Mouse (Mus musculus) spleen, adult 2 months (tissue): ENCODE measurements around the gene Dhh. TPM values are rescaled to one million over a fixed set of nuclear protein-coding genes. Genes with fewer than 3 reads are reported as not detected.

ENCODE experiments used
- DNase-seq, 2 experiments: peaks; one replicate each; pipeline versions ENCODE4 v3.0.0 to v3.0.0-alpha.2; 2012 to 2021; ENCODE audit warnings: low spot score in 2 of 2, low read depth in 1 of 2
- H3K27ac ChIP-seq: fragments of 200-500 bp; 2 replicates; pipeline ENCODE4 v1.5.1; 2012; ENCODE audit warnings: low read length, inconsistent platforms; ENCODE audit not compliant: insufficient read depth
- H3K27me3 ChIP-seq: fragments of 200-500 bp; 2 replicates; pipeline ENCODE4 v1.6.1; 2012; ENCODE audit warnings: mild to moderate bottlenecking, moderate library complexity, low read length, inconsistent platforms; ENCODE audit not compliant: control insufficient read depth, insufficient read depth
- H3K36me3 ChIP-seq: fragments of 200-500 bp; 2 replicates; pipeline ENCODE4 v1.6.1; 2012; ENCODE audit warnings: mild to moderate bottlenecking, low read length, inconsistent platforms; ENCODE audit not compliant: control insufficient read depth, insufficient read depth
- H3K4me1 ChIP-seq: fragments of 200-500 bp; 2 replicates; pipeline ENCODE4 v1.6.1; 2011; ENCODE audit warnings: inconsistent platforms; ENCODE audit not compliant: control insufficient read depth, insufficient read depth, insufficient read length
- H3K4me3 ChIP-seq: fragments of 200-500 bp; 2 replicates; pipeline ENCODE4 v1.5.1; 2011; ENCODE audit warnings: mild to moderate bottlenecking, inconsistent platforms; ENCODE audit not compliant: insufficient read depth, insufficient read length; ENCODE audit errors: extremely low read depth
- CTCF ChIP-seq: fragments of 200-500 bp; IDR thresholded peaks from 2 replicates; pipeline ENCODE4 v1.5.1; 2011; ENCODE audit warnings: mild to moderate bottlenecking, inconsistent platforms; ENCODE audit not compliant: insufficient read depth, insufficient read length, insufficient replicate concordance; ENCODE audit errors: extremely low read depth
- POLR2A ChIP-seq: fragments of 200-500 bp; IDR thresholded peaks from 2 replicates; pipeline ENCODE4 v1.6.1; 2011; ENCODE audit warnings: low read depth, low read length, inconsistent platforms
- WGBS: fragments of 180-500 bp; shearing (Covaris S2); methylation state at CpG from one replicate; pipeline ENCODE4 v1.1.7; 2018; 5-methylcytosine and 5-hydroxymethylcytosine counted together
- polyA plus RNA-seq: library from polyadenylated mRNA; depleted of rRNA; stranded (reverse); fragments of >200 nt; gene quantifications from 2 replicates; pipeline ENCODE4 v1.2.3, GENCODE M21; 2012; rRNA removed

Dhh gene
- polyA plus RNA-seq, 1 experiment = 2.3 TPM

DNA sequence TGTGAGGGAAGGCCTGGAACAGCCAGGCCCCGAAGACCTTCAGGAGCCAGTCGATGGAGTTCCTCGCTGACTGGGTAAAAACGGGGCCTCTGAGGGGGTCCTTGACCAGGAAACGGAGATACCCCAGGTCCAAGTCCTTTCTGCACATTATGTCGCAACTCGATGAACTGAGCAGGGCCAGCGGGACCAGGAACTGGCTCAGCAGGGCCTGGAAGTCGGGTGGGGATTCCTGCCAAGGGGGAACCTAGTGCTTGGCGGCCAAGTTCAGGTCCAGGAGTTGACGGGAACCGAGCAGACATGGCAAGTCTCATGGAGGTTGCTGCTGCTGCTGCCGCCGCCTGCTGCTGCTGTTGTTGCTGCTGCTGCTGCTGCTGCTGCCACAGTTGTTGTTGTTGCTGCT lies 47.7 kb downstream of the Dhh start:
- Histone ChIP-seq H3K27ac (no peak overlapping the region), H3K36me3 (peaks cover 86% of the 10 kb centered on the region), H3K4me1 (no peaks in the 10 kb centered on the region), H3K27me3 (no peaks in the 10 kb centered on the region), H3K4me3 (no peak overlapping the region)
- DNase-seq = no peak
- WGBS = 91% methylated on average over 14 of the region's 14 CpGs
- TF ChIP-seq CTCF (no peak), POLR2A (no peak)

DNA sequence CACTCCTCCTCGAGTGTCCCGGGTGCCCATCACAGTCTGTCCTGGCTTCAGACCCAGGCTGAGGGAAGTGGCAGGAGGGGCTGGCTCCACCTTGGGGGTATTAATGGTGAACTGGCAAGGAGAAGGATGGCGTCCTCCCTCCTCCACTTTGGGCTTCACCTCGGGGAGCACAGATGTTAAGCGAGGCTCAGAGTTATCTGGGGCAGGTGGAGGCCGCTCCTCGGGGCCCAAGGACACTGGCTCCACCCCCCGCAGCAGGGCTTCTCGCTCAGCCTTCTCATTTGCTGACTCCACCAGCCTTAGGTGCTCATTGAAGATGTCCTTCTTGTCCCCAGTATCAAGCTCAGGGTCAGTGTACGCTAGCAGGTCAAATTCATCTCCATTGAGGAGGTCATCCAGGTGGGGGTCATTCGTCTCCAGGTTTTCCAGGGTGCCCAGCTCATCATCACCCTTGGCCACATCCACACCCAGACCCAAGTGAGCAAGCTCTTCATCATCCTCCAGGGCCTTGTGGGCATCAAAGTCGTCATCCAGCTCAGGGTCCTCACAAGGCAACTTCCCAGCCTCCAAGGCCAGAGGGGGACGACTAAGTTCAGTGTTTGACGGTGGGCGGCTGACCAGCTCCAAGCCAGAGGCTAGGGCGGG lies 48.3 kb downstream of the Dhh start:
- TF ChIP-seq CTCF (no peak), POLR2A (no peak)
- no peak overlapping the region for H3K4me3 ChIP-seq
- no peaks in the 10 kb centered on the region for H3K4me1 ChIP-seq
- 94% methylated on average over 16 of the region's 16 CpGs for WGBS
- peaks cover 86% of the 10 kb centered on the region for H3K36me3 ChIP-seq
- H3K27me3 ChIP-seq = no peaks in the 10 kb centered on the region
- DNase-seq = no peak
- H3K27ac ChIP-seq = no peak overlapping the region

DNA sequence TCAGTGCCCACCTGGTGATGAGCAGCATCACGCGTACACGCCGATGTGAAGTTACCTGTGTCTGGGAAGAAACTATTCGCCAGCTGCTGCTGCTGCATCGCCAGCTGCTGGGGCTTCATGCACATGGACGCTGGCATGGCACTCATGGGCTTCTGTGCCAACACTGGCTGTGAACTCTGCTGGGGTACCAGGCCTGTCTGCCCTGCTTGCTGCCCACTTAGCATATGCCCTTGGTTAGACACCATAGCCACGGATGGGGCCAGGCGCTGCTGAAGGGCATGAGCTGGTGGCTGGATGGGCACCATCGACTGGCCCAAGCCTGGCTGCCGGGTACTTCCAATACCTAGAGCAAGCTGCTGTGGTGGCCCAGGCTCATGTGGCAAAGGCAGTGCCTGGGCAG lies 49.2 kb downstream of the Dhh start:
- TF ChIP-seq POLR2A = no peak
- no peak for TF ChIP-seq CTCF
- 96% methylated on average over 11 of the region's 11 CpGs for whole genome bisulfite sequencing
- Histone ChIP-seq H3K4me3 (no peak overlapping the region), H3K27me3 (no peaks in the 10 kb centered on the region), H3K4me1 (no peaks in the 10 kb centered on the region), H3K27ac (no peak overlapping the region), H3K36me3 (peaks cover 87% of the 10 kb centered on the region)
- no peak for DNase-seq

DNA sequence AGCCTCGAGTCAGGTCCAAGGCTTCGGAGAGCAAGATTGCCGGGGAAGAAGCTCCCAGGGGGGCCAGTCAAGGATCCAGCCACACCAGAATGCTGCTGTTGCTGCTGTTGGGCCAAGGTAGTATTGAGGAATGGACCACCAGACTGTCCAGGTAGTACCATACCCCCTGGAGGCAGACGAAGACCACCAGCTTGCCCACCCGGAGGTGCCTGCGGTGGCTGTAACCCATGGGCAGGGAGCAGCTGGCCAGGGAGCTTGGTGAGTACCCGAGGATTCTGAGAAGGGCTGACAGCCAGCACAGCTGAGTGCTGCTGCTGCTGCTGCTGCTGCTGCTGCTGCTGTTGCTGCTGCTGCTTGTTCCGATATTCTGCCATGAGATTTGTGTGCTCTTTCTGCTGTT lies 52.2 kb downstream of the Dhh start:
- WGBS = 89% methylated on average over 8 of the region's 8 CpGs
- Histone ChIP-seq H3K4me3 (no peak overlapping the region), H3K4me1 (no peaks in the 10 kb centered on the region), H3K36me3 (peaks cover 85% of the 10 kb centered on the region), H3K27ac (no peak overlapping the region), H3K27me3 (no peaks in the 10 kb centered on the region)
- TF ChIP-seq POLR2A = no peak
- no peak for TF ChIP-seq CTCF
- no peak for DNase-seq

DNA sequence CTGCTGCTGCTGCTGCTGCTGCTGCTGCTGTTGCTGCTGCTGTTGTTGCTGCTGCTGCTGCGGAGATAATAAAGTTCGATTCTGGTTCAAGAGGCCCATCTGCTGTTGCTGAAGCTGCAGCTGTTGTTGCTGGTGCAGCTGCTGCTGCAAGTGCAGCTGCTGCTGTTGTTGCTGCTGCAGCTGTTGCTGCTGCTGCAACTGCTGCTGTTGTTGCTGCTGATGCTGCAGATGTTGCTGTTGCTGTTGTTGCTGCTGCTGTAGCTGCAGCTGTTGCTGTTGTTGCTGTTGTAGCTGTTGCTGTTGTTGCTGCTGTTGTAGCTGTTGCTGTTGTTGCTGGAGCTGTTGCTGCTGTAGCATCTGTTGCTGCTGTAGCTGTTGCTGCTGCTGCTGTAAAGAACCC lies 53.2 kb downstream of the Dhh start:
- TF ChIP-seq POLR2A (no peak), CTCF (no peak)
- 90% methylated on average over 2 of the region's 2 CpGs for WGBS
- H3K27ac ChIP-seq = no peak overlapping the region
- H3K4me3 ChIP-seq = no peak overlapping the region
- DNase-seq = no peak
- H3K36me3 ChIP-seq = peaks cover 83% of the 10 kb centered on the region
- no peaks in the 10 kb centered on the region for H3K27me3 ChIP-seq
- no peaks in the 10 kb centered on the region for H3K4me1 ChIP-seq

DNA sequence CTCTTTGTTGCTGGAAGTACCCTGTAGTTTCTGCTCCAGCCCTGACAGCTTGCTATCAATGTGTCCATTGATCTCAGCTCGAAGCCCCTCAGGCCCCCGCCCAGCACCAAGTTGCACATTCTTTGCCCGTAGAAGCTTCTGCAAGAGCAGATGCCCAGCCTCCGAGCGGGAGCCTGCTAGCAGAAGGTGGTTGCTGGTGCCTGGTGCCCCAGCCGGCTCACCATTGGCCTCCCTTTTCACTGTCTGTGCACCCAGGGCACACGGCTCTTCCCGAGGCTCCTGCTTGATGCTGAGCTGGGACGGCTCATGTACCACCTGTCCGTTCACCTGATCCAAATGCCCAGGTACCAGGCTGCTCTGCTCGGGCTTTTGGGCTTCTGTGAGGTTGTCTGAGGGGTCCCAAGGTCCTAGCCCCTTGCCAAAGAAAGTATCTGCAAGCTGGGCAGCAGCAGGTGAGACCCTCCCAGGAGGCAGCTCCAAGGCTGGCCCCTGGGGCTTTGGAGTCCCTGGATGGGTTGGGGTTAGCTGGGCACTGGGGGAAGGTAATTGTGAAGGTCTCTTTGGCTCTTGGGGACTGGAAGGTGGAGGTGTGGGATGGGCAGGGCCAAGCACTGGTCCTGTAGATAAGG lies 54.6 kb downstream of the Dhh start:
- TF ChIP-seq POLR2A = no peak
- no peak for TF ChIP-seq CTCF
- Histone ChIP-seq H3K27ac (no peak overlapping the region), H3K36me3 (peaks cover 81% of the 10 kb centered on the region), H3K4me1 (no peaks in the 10 kb centered on the region), H3K27me3 (no peaks in the 10 kb centered on the region), H3K4me3 (no peak overlapping the region)
- no peak for DNase-seq
- WGBS = 96% methylated on average over 11 of the region's 11 CpGs

Other genes with a start within 250 kb of the Dhh start
- 31.5 and 31.8 TPM in 2 replicates for gene Ddx23, start 235.6 kb downstream of the Dhh start, polyA plus RNA-seq
- 3.4 and 4.4 TPM in 2 replicates for gene Rnd1, start 221.1 kb downstream of the Dhh start, polyA plus RNA-seq
- gene Ccdc65, start 190.3 kb downstream of the Dhh start, polyA plus RNA-seq = not detected in 2 replicates
- gene Fkbp11, start 170.3 kb downstream of the Dhh start, polyA plus RNA-seq = 16.7 and 18.1 TPM in 2 replicates
- 65.2 and 70.5 TPM in 2 replicates for gene Arf3, start 135.3 kb downstream of the Dhh start, polyA plus RNA-seq
- 0.78 and 0.93 TPM in 2 replicates for gene Wnt10b, start 120.4 kb downstream of the Dhh start, polyA plus RNA-seq
- gene Wnt1, start 108.7 kb downstream of the Dhh start, polyA plus RNA-seq = not detected in 2 replicates
- 0.20 and 0.39 TPM in 2 replicates for gene Ddn, start 89.0 kb downstream of the Dhh start, polyA plus RNA-seq
- 42.2 and 45.1 TPM in 2 replicates for gene Prkag1, start 67.0 kb downstream of the Dhh start, polyA plus RNA-seq
- gene Kmt2d, start 27.3 kb downstream of the Dhh start, polyA plus RNA-seq = 55.6 and 58.7 TPM in 2 replicates
- 5.4 and 6.0 TPM in 2 replicates for gene Rhebl1, start 4.0 kb downstream of the Dhh start, polyA plus RNA-seq
- gene Lmbr1l, start 19.7 kb upstream of the Dhh start, polyA plus RNA-seq = 112 and 191 TPM in 2 replicates
- 694 and 1,212 TPM in 2 replicates for gene Tuba1b, start 36.0 kb upstream of the Dhh start, polyA plus RNA-seq
- 16.3 and 63.6 TPM in 2 replicates for gene Gm49450, start 55.0 kb upstream of the Dhh start, polyA plus RNA-seq
- gene Tuba1a, start 55.2 kb upstream of the Dhh start, polyA plus RNA-seq = 116 and 126 TPM in 2 replicates
- 119 and 126 TPM in 2 replicates for gene Tuba1c, start 131.4 kb upstream of the Dhh start, polyA plus RNA-seq
- gene Prph, start 156.6 kb upstream of the Dhh start, polyA plus RNA-seq = 0.99 and 1.4 TPM in 2 replicates
- 5.9 and 7.5 TPM in 2 replicates for gene Troap, start 176.0 kb upstream of the Dhh start, polyA plus RNA-seq
- gene C1ql4, start 189.3 kb upstream of the Dhh start, polyA plus RNA-seq = not detected in 2 replicates
- 0.35 and 0.60 TPM in 2 replicates for gene Dnajc22, start 194.6 kb upstream of the Dhh start, polyA plus RNA-seq
- gene Spats2, start 227.4 kb upstream of the Dhh start, polyA plus RNA-seq = 1.5 and 2.2 TPM in 2 replicates